Mouse (Mus musculus) right cerebral cortex, adult 2 months (tissue): ENCODE data around the gene F13a1.

Experiments used
- DNase-seq, 2 experiments: peaks; one replicate each; pipeline ENCODE4 v3.0.0; 2021 to 2022; ENCODE audit warnings: low spot score in 2 of 2

The F13a1 gene

DNA sequence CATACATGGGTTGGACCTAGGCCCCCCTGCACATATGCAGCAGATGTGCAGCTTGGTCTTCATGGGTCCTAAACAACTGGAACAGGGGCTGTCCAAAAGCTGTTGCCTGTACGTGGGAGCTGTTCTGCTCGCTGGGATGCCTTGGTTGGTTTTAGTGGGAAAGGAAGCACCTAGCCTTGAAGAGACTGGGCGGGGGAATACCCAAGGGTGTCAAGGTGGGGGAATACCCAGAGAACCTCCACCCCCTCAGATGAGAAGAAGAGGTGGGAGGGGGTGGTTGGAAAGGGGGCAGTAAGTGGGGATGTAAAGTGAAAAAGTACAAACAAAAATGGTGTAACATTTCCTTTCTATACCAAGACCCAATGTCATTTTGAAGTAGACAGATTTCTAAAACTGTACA is 95.1 kb downstream of the F13a1 start:
- no peak for DNase-seq

DNA sequence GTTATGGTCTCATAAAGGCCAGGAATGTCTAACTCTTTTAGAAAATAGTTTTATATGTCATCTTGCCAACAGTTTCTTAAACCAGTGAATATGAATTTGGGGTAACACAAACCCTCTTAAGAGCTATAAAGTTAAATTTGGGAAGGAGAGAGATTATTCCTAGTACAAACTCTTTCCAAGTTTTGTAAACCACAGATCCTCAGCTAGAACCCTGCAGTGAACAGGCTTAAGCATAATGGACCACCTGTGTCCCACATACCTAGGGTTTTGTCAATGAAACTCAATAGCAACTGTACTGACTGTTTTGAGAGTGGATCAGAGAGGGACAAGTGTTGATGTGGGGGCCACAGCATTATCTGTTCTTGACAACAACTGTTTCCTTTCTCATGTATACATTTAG is 96.4 kb downstream of the F13a1 start:
- DNase-seq: no peak

DNA sequence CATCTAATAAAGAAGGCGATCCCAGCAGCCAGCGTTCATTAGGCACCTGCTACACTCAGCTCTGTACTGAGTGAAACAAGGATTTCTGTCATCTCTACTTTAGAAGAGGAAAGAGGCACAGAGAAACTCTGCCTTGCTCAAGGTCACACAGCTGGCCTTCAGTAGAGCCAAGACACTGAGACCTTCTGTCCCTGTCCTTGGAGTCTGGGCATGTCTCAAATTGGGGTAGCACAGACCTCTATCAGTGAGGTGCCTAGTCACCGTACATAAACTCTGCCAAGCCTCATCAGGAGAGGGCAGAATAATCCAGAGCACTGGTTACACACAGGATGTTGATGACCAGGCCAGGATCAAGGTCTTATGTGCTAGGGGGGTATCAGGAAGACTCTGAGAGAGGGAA is 108.2 kb downstream of the F13a1 start:
- DNase-seq: no peak

DNA sequence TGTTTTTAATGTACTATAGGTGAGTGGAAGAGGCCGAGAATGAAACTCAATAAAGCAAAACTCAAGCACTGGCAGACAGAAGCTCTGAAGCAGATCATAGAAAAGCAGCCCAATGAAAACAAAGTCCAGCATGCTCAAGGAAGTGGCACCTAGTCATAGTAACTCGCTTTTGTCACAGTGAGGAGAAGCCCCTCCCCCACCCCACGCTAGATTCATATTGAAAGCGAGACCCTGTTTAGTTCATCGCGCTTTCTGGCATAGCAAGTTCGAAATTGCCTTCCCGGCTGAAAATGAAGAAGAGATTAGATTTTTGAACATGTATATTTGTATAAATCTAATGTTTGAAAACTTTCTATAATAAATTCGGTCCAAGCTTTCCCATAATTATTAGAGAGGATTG is 118.0 kb downstream of the F13a1 start:
- DNase-seq: no peak

DNA sequence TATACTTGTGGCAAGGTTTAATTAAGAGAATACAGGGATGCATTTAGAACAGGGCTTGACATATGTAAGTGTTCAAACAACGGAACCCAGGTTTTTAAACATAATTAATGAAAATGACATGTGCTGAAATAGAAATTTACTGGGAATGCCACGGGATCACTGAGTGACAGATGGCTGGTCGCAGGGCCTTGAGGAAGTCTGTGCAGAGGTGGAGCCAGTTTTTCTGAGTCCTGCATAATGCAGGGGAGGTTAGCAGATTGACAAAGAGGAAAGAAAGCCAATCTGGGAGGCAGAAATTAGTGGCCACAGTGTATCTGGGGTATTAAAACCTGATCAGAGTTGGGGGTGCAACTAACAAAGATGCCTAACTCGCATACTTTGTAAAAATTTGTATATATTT is 130.3 kb downstream of the F13a1 start:
- DNase-seq: no peak

DNA sequence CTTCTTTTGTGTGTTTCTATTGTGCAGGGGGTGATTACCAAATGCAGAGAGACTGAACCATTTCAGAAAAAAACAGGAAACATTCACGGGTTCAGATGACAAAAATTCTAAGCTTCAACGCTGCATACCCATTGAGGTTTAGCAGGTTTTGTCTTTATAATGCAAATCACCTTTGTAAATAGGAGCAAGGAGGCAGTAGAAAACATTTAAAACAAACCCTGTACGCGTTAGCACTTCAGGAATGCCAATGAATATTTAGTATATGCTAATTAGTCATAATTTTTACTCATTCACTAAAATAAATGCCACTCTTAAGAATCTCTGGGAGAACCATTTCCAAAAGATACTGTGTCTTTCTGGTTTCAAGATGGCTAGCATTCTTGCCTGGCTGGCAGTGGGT is 146.2 kb downstream of the F13a1 start:
- no peak for DNase-seq

DNA sequence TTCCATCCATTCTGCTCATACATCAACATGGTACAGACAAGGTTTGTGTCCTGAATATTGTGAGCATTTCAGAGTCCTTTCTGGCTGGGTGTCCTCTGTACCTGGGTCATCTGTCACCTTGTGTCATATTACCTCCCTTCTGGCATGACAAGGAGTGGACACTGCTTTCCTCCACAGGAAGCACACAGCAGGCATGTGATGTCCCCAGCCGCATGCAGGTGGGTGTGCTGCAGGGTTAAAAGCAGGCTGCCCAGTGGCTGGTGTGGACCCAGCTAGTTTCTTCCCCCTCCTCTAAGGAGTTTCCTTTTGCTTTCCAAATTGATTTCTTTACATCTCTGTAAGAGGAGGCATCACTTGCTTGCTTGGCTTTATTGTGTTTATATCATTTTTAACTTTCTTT is 146.6 kb downstream of the F13a1 start:
- no peak for DNase-seq

DNA sequence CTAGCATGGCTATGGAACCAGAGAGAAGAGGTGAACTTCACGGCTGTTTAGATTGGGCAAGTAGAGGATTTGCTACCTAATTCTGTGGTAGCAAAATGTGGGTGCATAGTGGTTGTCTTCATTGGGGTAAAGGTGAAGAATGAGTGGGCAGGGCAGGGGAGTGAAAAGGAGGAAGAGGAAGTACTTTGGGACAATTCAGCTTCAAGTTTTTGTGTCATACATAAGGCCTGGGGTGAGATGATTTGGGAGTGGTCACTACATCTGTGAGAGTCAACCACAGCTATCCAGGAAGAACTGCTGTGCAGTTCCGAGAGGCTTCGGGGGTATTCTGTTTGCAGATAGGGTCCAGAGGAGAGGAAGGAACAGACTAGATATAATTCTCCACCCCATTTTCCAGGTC is 148.4 kb downstream of the F13a1 start:
- no peak for DNase-seq

DNA sequence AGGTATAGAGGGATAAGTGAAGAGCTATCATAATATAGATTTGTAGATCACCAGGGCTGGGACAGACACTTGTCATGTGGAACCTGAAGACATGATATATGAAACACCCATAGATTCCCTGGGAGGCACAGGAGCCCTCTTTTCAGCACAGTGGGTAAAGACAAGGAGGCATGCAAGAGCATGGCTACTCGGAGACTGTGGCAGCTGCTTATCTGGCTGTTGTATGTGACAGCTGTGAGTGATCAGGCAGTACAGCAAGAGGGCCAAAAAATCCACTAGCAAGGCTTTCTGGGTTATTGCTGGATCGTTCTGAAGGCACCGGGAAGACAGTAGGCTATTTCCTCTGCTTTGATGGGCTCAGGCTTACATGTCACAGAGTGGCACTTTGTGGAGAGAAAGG is 149.0 kb downstream of the F13a1 start:
- no peak for DNase-seq

DNA sequence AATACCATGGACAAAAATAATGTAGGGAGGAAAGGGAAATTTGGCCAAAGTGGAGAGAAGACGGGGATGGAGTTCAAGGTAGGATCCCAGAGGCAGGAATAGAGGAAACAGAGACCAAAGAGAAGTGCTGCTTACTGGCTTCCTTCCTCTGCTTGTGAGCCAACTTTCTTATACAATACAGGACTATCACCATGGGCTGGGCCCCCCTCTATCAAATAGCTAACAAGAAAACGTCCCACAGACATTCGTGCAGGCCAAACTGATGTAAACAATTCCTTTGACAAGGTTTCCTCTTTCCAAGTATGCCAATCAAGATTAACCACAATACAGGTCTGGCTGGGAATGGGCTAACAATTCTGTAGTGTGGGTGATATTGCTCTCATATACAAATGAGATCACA is 154.0 kb downstream of the F13a1 start:
- DNase-seq: no peak

DNA sequence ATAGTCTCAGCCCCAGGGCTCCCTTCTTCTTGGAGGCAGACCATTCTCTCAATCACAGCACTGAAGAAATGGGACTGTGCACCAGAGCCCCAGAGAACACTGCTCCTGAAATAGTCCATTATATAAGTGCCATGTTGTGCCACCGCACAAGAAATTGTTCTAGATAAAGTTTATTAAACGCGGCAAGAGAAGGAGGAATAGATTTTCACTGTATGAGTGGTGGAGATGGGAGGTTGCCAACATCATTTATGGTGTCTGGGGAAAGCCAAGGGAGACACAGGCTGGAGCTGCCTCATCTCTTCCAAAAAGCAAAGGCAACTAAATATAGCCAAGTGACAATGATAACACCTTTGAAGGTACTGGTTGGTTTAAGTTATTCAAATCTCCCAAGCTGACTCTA is 156.3 kb downstream of the F13a1 start:
- peak; percentile 47 to 58 for DNase-seq

DNA sequence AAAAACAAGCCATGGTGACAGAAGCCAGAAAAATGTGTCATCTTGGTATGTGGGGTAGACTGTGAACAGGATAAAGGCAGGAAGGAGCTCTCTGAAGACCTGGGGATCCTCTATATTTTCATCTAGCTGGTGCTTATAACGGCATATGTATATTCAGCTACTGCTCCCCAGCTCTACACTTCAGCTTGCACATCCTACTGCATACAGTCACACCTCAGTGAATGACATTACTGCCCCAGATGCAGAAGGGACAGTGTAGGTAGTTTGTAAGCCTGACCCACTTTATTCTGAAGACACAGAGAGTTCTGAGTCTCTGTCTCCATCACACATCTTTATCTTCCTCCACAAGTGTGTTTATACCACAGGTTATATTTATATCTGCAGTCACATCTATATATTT is 157.8 kb downstream of the F13a1 start:
- DNase-seq: peak; percentile 37 to 42

DNA sequence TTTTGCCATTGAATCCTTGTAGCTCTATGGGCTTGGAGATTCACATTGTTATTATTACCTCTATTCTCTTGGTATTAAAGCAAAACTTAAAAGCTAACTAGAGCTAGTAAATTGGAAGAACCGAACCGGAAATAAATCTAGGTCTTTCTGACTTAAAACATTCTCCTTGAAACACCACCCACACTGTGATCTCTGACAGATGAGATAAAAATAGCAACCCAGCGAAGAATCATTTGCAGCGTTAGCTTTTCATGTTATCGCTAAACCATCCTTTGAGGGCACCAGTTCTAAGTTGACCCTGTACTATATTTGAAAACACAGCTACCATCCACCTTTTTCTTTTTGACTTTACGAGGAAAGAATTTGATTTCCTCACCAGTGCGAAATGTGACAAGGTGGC is 164.1 kb downstream of the F13a1 start:
- no peak for DNase-seq

DNA sequence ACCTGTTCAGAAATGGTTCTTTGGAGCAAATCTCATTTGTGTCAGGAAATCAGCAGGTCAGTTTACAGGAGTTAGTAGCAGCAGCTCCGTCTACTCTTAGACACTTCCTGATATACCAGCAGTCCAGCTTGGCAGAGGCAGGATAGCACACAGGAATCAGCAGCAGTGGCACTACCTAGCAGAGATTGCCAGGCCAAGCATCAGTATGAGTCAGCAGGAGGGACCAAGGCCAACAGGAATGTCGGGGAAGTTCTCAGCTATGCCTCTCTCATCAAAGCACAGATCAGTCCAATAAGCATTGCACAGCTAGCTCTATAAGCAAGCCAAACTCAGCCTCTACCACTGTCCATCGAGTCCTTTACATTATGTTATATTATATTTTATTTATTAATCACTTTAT is 210.9 kb downstream of the F13a1 start:
- no peak for DNase-seq
